Mouse (Mus musculus) urinary bladder, adult 18-20 months (tissue): ENCODE results near the gene Ctsh.
A peak's percentile ranks its signal among the peaks of the same experiment; 100 is the strongest.

ENCODE experiments used
- DNase-seq, 2 experiments: peaks; one replicate each; pipeline ENCODE4 v3.0.0; 2022; ENCODE audit warnings: low spot score in 2 of 2, mixed read lengths in 2 of 2

Gene Ctsh

GRCm38 (mm10) chr9:90113151-90113550, 59.2 kb downstream of the Ctsh start:
- DNase-seq = no peak

DNA sequence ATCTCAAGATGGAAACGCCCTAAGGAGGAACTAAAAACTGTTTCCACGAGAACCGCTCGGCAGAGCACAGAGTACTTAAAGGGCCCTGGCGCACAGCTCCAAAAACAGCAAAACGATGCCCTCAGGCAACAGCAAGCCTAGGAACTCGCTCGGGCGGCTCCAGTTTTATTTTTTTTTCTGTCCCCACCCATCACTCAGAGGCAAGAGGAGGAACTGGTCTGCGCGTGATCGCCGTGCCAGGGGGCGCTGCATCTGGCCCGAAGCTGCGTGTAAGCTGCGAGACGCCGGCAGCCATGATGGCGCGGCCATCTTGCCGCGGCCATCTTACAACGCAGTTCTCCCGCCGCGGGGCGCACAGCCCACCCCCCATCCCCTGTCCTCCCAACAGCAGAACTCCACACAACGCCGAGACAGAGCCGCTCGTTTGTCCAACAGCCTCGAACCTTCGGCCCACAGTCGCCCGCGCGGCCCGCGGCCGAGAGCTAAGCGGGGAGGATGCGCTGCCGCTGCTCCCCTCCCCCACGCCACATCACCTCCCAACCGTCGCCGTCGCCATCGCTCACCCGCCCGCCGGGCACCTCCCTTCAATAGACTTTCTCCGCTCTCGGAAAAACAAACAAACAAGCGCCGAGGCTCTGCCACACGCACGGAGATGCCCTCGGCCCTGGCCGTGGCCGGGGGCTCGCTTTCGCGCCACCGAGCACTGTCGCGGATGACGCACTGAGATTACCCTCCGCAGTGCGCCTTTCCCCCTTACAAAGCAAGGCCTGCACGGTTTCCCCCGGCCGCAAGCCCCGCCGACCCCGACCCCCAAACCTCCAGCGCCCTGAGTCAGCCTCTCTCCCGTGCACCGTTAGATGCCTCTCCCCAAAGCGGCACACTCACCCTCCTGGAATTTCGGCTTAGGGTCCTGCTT, 60.0 kb downstream of the Ctsh start:
- peak; percentile 84 to 90 for DNase-seq

GRCm38 (mm10) chr9:90114567-90115307, 60.8 kb downstream of the Ctsh start, which contains the start of gene Morf4l1:
Morf4l1 (minus strand) TSS chr9:90114774.
- DNase-seq = peak; percentile 82 to 97

DNA sequence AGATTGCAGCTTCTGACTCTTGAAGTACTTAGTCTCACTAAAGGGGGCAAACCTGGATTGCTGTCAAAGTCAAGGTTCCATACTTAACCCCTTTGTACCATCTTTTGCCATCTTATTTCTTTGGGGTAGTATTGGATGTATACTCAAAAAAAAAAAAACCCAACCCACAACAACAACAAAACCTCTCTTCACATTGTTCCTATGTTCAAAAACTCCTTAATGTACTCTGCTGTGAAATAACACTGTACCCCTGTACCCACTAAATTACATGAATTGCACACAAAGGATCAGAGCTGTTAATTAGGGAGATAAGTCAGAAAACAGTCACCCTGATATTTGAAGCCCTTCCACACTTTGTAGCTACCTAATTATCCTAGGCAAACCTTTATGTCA, 61.4 kb downstream of the Ctsh start:
- DNase-seq = no peak

DNA sequence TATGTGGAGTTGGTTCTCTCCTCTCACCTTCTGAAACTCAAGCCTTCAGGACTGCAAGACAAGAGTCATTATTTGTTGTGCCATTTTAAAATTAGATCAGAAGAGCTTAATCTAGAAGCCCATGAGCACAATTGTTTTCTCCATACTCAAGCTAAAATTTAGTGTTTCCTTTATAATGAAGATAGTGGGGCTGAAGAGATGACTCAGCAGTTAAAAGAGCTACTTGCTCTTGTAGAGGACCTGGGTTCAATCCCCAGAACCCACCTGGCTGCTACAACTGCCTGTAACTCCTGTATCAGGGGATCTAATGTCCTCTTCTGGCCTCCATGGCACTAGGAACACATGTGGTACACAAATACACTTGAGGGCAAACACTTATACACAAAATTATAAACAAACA, 63.3 kb downstream of the Ctsh start:
- no peak for DNase-seq

GRCm38 (mm10) chr9:90122246-90122740, 68.3 kb downstream of the Ctsh start:
- DNase-seq = no peak

DNA sequence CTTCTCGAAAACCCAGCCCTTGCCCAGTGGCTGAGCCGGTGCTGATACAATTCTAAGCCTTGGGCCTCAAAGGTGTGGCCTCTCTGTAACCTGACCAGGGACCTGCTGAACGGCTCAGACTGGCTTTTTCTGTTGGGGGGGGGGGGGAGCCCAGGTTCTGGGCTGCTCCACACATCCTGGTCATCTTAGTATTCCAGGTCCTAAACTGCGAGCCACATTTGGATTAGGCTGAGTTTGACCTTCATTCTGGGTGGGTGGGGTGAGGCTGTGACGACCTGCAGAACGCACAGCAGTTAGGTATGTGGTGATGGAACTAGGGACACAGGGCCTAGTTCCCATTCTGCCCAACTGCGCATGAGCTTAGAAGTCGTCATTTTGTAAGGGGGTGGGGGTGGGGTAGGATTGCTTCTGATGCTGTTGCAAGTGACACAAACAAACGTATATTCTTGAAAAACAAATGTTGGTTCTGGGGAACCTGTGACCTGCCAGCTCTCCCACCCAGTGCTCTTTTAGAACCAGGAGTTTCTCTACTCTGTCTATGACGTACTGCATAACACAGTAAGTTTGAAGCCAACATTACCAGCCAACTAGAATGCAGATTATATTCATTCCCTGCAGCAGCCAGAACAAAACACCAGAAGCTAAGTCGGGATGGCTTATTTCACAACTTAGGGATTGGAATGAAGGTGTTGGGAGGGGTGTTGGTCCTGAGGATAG, 70.4 kb downstream of the Ctsh start:
- peak; percentile 20 to 43 for DNase-seq

DNA sequence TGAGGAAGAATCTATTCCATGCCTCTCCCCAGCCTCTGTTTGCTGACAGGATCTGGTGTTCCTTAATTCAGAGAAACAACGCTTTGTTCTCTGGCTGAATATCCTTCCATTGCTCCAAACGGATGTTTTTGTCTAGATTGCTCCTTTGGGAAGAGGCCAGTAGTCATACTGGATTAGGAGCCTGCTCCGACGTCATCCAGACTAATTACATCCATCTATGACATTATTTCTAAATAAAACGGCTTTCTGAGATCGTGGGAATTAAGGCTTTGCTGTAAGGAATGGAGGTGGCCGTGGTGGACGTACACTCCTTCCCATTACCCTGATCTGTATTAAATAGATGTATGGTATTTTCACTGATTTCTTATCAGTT, 70.9 kb downstream of the Ctsh start:
- DNase-seq = no peak
